Mouse (Mus musculus) brain, embryonic 18.5 days (tissue): ENCODE results near the gene Olfr906.

ENCODE experiments used
- DNase-seq: peaks from one replicate; pipeline ENCODE4 v3.0.0-alpha.2; 2012; ENCODE audit warnings: low read depth, low spot score

The Olfr906 gene

GRCm38 (mm10) chr9:38486785-38487184, at the start of gene Olfr906:
TSS of gene Olfr906 (plus strand) at chr9:38487085.
- no peak for DNase-seq

GRCm38 (mm10) chr9:38447352-38447751, 39.5 kb upstream of the Olfr906 start, which contains the start of gene Olfr902:
TSS of gene Olfr902 (plus strand) at chr9:38447652.
- DNase-seq, result no peak

- no peak for DNase-seq
These were observed 24.0 kb upstream of the Olfr906 start, which contains the start of gene Olfr904 for GRCm38 (mm10) chr9:38462844-38463243. TSS of gene Olfr904 (plus strand) at chr9:38463144.

GRCm38 (mm10) chr9:38470807-38471206, 16.1 kb upstream of the Olfr906 start, which contains the start of gene Olfr905:
TSS of gene Olfr905 (plus strand) at chr9:38471107.
- DNase-seq, result no peak

- DNase-seq, result no peak
These were observed 8.6 kb downstream of the Olfr906 start, which contains the start of gene Olfr907 for GRCm38 (mm10) chr9:38495501-38495900. TSS of gene Olfr907 (plus strand) at chr9:38495801.

- no peak for DNase-seq
These were observed 25.5 kb downstream of the Olfr906 start for GRCm38 (mm10) chr9:38512353-38512752.

GRCm38 (mm10) chr9:38521280-38521679, 34.4 kb downstream of the Olfr906 start, which contains the start of gene Olfr911-ps1:
TSS of gene Olfr911-ps1 (plus strand) at chr9:38521580.
- no peak for DNase-seq

- DNase-seq, result no peak
These were observed 50.7 kb downstream of the Olfr906 start, which contains the start of gene Olfr910 for GRCm38 (mm10) chr9:38537549-38537948. TSS of gene Olfr910 (plus strand) at chr9:38537849.
